In genomic region chr17:56552781-56553363, GRCm38 (mm10) we compare ENCODE assay signal across 9 mouse cellular contexts. TPM values are rescaled to one million over a fixed set of nuclear protein-coding genes. Genes with fewer than 3 reads are reported as not detected.
DNase-seq lines count a peak whose midpoint lies in the region; ATAC-seq and TF ChIP-seq lines count a peak whose summit lies in the region.
"Had no signal": no experiment of that assay in that cellular context is flagged by ENCODE, and none has a peak within 500 bp of the region (broad histone marks: within the 10 kb centered on the region; RNA-seq: fewer than 3 reads in every experiment).

No protein-coding gene starts in this region.

- TF ChIP-seq EP300 in heart, adult 2 months (IDR thresholded peaks at IDR 0.05; ENCODE audit: insufficient read depth, low read depth, low read length), result peak; percentile 73; the same call in 1 of the 2 replicates
- no peak for TF ChIP-seq EP300 in liver, postnatal 0 days (IDR thresholded peaks at IDR 0.05; ENCODE audit: low read depth)

- H3K4me1 ChIP-seq in heart, adult 2 months (ENCODE audit: control insufficient read depth, insufficient read depth, low read length), result no peaks in the 10 kb centered on the region
- no peaks in the 10 kb centered on the region for H3K4me1 ChIP-seq in liver, postnatal 0 days (ENCODE audit: insufficient read depth)
- peaks cover 21% of the 10 kb centered on the region for H3K4me1 ChIP-seq in neural tube, embryonic 15.5 days
- H3K4me1 ChIP-seq: heart, embryonic 13.5 days had no signal

- no peak overlapping the region for H3K4me3 ChIP-seq in heart, adult 2 months
- no peak overlapping the region for H3K4me3 ChIP-seq in liver, postnatal 0 days (ENCODE audit: low read depth, low read length)
- no peak overlapping the region for H3K4me3 ChIP-seq in neural tube, embryonic 15.5 days (replicated peaks)
- H3K4me3 ChIP-seq: heart, embryonic 13.5 days had no signal

- H3K9me3 ChIP-seq in liver, postnatal 0 days (ENCODE audit: low read length), result no peaks in the 10 kb centered on the region
- H3K9me3 ChIP-seq in neural tube, embryonic 15.5 days (replicated peaks), result no peaks in the 10 kb centered on the region
- H3K9me3 ChIP-seq: heart, embryonic 13.5 days had no signal

- no peaks in the 10 kb centered on the region for H3K27me3 ChIP-seq in heart, adult 2 months (ENCODE audit: control insufficient read depth, insufficient read depth, low read length)
- no peaks in the 10 kb centered on the region for H3K27me3 ChIP-seq in liver, postnatal 0 days (ENCODE audit: insufficient read depth, low read length)
- no peaks in the 10 kb centered on the region for H3K27me3 ChIP-seq in neural tube, embryonic 15.5 days (replicated peaks)

- DNase-seq in B cell, adult 2 months, result peak; percentile 87 to 90
- peak; percentile 93 for DNase-seq in ZHBTc4 (ENCODE audit: low read depth, low spot score)
- DNase-seq in embryo, embryonic 11.5 days (ENCODE audit: low read depth, low spot score), result peak; percentile 54
- peak; percentile 47 to 79 for DNase-seq in heart, adult 2 months
- peak; percentile 56 for DNase-seq in kidney, postnatal 14 days
- peak; percentile 76 for DNase-seq in liver, postnatal 0 days
- DNase-seq in thymus, postnatal 0 days (ENCODE audit: low spot score), result peak; percentile 76

- peak; percentile 43; the same call in 1 of the 2 replicates for ATAC-seq in liver, postnatal 0 days
- ATAC-seq in neural tube, embryonic 15.5 days (ENCODE audit: low FRiP score), result 0 out of 2 replicates have a peak, but pooled peaks have one; percentile 16

- no peak overlapping the region for H3K27ac ChIP-seq in heart, adult 2 months
- H3K27ac ChIP-seq in liver, postnatal 0 days (ENCODE audit: low read depth), result no peak overlapping the region
- peak overlapping the region; percentile 82 for H3K27ac ChIP-seq in neural tube, embryonic 15.5 days (replicated peaks)
- H3K27ac ChIP-seq: heart, embryonic 13.5 days had no signal

- no peaks in the 10 kb centered on the region for H3K79me2 ChIP-seq in heart, adult 2 months (replicated peaks; ENCODE audit: control insufficient read depth, insufficient read depth, low read length)

- H3K4me2 ChIP-seq in liver, postnatal 0 days (ENCODE audit: low read depth, low read length), result no peak overlapping the region
- no peak overlapping the region for H3K4me2 ChIP-seq in neural tube, embryonic 15.5 days
- H3K4me2 ChIP-seq: heart, embryonic 13.5 days had no signal

- intact Hi-C loops in heart, adult 2 months (cut with DNase I), result loop anchor here (5.0 kb wide), 1 partner anchor 146 kb away; no protein-coding TSS in a partner anchor

- WGBS in heart, adult 2 months, result 45% methylated on average over 5 of the region's 5 CpGs
- WGBS in liver, postnatal 0 days (ENCODE audit: insufficient replicate concordance), result 53% methylated on average over 5 of the region's 5 CpGs
- 53% methylated on average over 5 of the region's 5 CpGs for WGBS in neural tube, embryonic 15.5 days

- peak; percentile 100 for TF ChIP-seq CTCF in heart, adult 2 months (IDR thresholded peaks at IDR 0.05)
- peak; percentile 99 for TF ChIP-seq CTCF in liver, postnatal 0 days (IDR thresholded peaks at IDR 0.05; ENCODE audit: low read depth)

- no peaks in the 10 kb centered on the region for H3K36me3 ChIP-seq in heart, adult 2 months (ENCODE audit: control insufficient read depth, insufficient read depth, low read length)
- H3K36me3 ChIP-seq in liver, postnatal 0 days (replicated peaks; ENCODE audit: insufficient read depth, low read length), result no peaks in the 10 kb centered on the region
- H3K36me3 ChIP-seq in neural tube, embryonic 15.5 days, result no peaks in the 10 kb centered on the region
- H3K36me3 ChIP-seq: heart, embryonic 13.5 days had no signal

- H3K9ac ChIP-seq in heart, adult 2 months (ENCODE audit: low read depth, low read length), result no peak overlapping the region
- H3K9ac ChIP-seq in liver, postnatal 0 days (replicated peaks), result no peak overlapping the region
- no peak overlapping the region; the same call in 1 of the 2 replicates for H3K9ac ChIP-seq in neural tube, embryonic 15.5 days (replicated peaks)
- H3K9ac ChIP-seq: heart, embryonic 13.5 days had no signal

- TF ChIP-seq POLR2A in heart, adult 2 months (IDR thresholded peaks at IDR 0.05; ENCODE audit: insufficient read depth, low read depth, low read length), result no peak

RNA-seq across cellular contexts. Expression of gene Gm20219, which starts 1.3 kb away (rescaled TPM):
- under 1 TPM; 0.34 to 0.39 TPM for total RNA-seq in heart, adult 2 months (2021)
- polyA plus RNA-seq in heart, adult 2 months (2012; rRNA removed), result 1.00 and 1.7 TPM in 2 replicates
- polyA plus RNA-seq in liver, postnatal 0 days (2015; fragmentation: Nextera tagmentation; extraction: Ambion mirVana), result 0.08 TPM in 2 replicates
- 0.95 and 1.4 TPM in 2 replicates for polyA plus RNA-seq in neural tube, embryonic 15.5 days (2015; fragmentation: Nextera tagmentation; extraction: Ambion mirVana)
- 0.98 and 1.7 TPM in 2 replicates for polyA plus RNA-seq in thymus, postnatal 0 days (2015; fragmentation: Nextera tagmentation; extraction: Ambion mirVana)

RNA-seq across cellular contexts. Expression of gene Safb2, which starts 31.5 kb away (rescaled TPM):
- 10 to 100 TPM; 36.8 to 43.1 TPM for total RNA-seq in heart, adult 2 months (2021)
- polyA plus RNA-seq in heart, adult 2 months (2012; rRNA removed), result 42.5 and 47.5 TPM in 2 replicates
- polyA plus RNA-seq in liver, postnatal 0 days (2015; fragmentation: Nextera tagmentation; extraction: Ambion mirVana), result 19.7 and 23.1 TPM in 2 replicates
- polyA plus RNA-seq in neural tube, embryonic 15.5 days (2015; fragmentation: Nextera tagmentation; extraction: Ambion mirVana), result 73.4 and 76.5 TPM in 2 replicates
- polyA plus RNA-seq in thymus, postnatal 0 days (2015; fragmentation: Nextera tagmentation; extraction: Ambion mirVana), result 54.7 and 74.6 TPM in 2 replicates

RNA-seq across cellular contexts. Expression of gene Safb, which starts 31.8 kb away (rescaled TPM):
- total RNA-seq in heart, adult 2 months (2021), result 10 to 100 TPM; 61.3 to 69.1 TPM
- 51.0 and 57.5 TPM in 2 replicates for polyA plus RNA-seq in heart, adult 2 months (2012; rRNA removed)
- 27.0 and 28.4 TPM in 2 replicates for polyA plus RNA-seq in liver, postnatal 0 days (2015; fragmentation: Nextera tagmentation; extraction: Ambion mirVana)
- 95.9 and 103 TPM in 2 replicates for polyA plus RNA-seq in neural tube, embryonic 15.5 days (2015; fragmentation: Nextera tagmentation; extraction: Ambion mirVana)
- 76.0 and 83.6 TPM in 2 replicates for polyA plus RNA-seq in thymus, postnatal 0 days (2015; fragmentation: Nextera tagmentation; extraction: Ambion mirVana)

RNA-seq across cellular contexts. Expression of gene Znrf4, which starts 40.6 kb away (rescaled TPM):
- total RNA-seq in heart, adult 2 months (2021), result not detected
- polyA plus RNA-seq in heart, adult 2 months (2012; rRNA removed), result 0.29 and 0.64 TPM in 2 replicates
- polyA plus RNA-seq in liver, postnatal 0 days (2015; fragmentation: Nextera tagmentation; extraction: Ambion mirVana), result not detected in 2 replicates
- not detected in 2 replicates for polyA plus RNA-seq in neural tube, embryonic 15.5 days (2015; fragmentation: Nextera tagmentation; extraction: Ambion mirVana)
- not detected in 2 replicates for polyA plus RNA-seq in thymus, postnatal 0 days (2015; fragmentation: Nextera tagmentation; extraction: Ambion mirVana)
- polyA plus RNA-seq: heart, embryonic 13.5 days had no signal

RNA-seq across cellular contexts. Expression of gene 2410015M20Rik, which starts 56.7 kb away (rescaled TPM):
- 100 to 1,000 TPM; 291 to 329 TPM for total RNA-seq in heart, adult 2 months (2021)
- polyA plus RNA-seq in heart, adult 2 months (2012; rRNA removed), result 320 and 381 TPM in 2 replicates
- 259 and 260 TPM in 2 replicates for polyA plus RNA-seq in liver, postnatal 0 days (2015; fragmentation: Nextera tagmentation; extraction: Ambion mirVana)
- 205 and 212 TPM in 2 replicates for polyA plus RNA-seq in neural tube, embryonic 15.5 days (2015; fragmentation: Nextera tagmentation; extraction: Ambion mirVana)
- 306 and 315 TPM in 2 replicates for polyA plus RNA-seq in thymus, postnatal 0 days (2015; fragmentation: Nextera tagmentation; extraction: Ambion mirVana)
